Mouse (Mus musculus): ENCODE data around the gene Tfpi2. TPM values are rescaled to one million over a fixed set of nuclear protein-coding genes. Genes with fewer than 3 reads are reported as not detected.

The Tfpi2 gene
- polyA plus RNA-seq, 1 experiment from 2014 or later: 0.42 TPM

Other genes with a start within 250 kb of the Tfpi2 start
- gene Calcr, start 224.2 kb downstream of the Tfpi2 start, polyA plus RNA-seq (2015; fragmentation: Nextera tagmentation; extraction: Ambion mirVana): 1.4 and 1.8 TPM in 2 replicates
- not detected in 2 replicates for gene Gngt1, start 4.9 kb upstream of the Tfpi2 start, polyA plus RNA-seq (2015; fragmentation: Nextera tagmentation; extraction: Ambion mirVana)
- 29.2 and 35.9 TPM in 2 replicates for gene Gng11, start 15.0 kb upstream of the Tfpi2 start, polyA plus RNA-seq (2015; fragmentation: Nextera tagmentation; extraction: Ambion mirVana)
- 31.3 and 41.8 TPM in 2 replicates for gene Bet1, start 98.1 kb upstream of the Tfpi2 start, polyA plus RNA-seq (2015; fragmentation: Nextera tagmentation; extraction: Ambion mirVana)

Data from neural tube, embryonic 15.5 days (tissue).